Mouse (Mus musculus) embryonic facial prominence, embryonic 14.5 days (tissue): ENCODE results near the gene Fthl17f. TPM values are rescaled to one million over a fixed set of nuclear protein-coding genes. Genes with fewer than 3 reads are reported as not detected.
"Not testable (repeated sequence)": the region's sequence is repeated elsewhere in the genome, so short reads cannot be mapped to it uniquely, and the experiment has no call there.

Source experiments
- ATAC-seq: fragments of 200-750 bp; cut with Nextera tagmentation; 2 replicates; pipeline ENCODE4 v1.8.0; 2017; ENCODE audit warnings: low read depth, moderate number of reproducible peaks, moderate TSS enrichment
- DNase-seq: peaks from one replicate; pipeline ENCODE4 v3.0.0-alpha.2; 2015; ENCODE audit warnings: low spot score
- H3K27ac ChIP-seq: fragments of 300-500 bp; sonication (generic); replicated peaks from 2 replicates; pipeline ENCODE4 v1.5.1; 2014; ENCODE audit warnings: low read depth, mild to moderate bottlenecking, low read length, moderate library complexity
- H3K27me3 ChIP-seq: fragments of 300-500 bp; sonication (generic); replicated peaks from 2 replicates; pipeline ENCODE4 v1.6.1; 2014; ENCODE audit warnings: low read length; ENCODE audit not compliant: control insufficient read depth, insufficient read depth
- H3K36me3 ChIP-seq: fragments of 300-500 bp; sonication (generic); 2 replicates; pipeline ENCODE4 v1.6.1; 2014; ENCODE audit warnings: low read length, mixed read lengths; ENCODE audit not compliant: control insufficient read depth, insufficient read depth
- H3K4me1 ChIP-seq: fragments of 300-500 bp; sonication (generic); 2 replicates; pipeline ENCODE4 v1.6.1; 2014; ENCODE audit warnings: antibody characterized with exemption, low read length; ENCODE audit not compliant: control insufficient read depth, insufficient read depth
- H3K4me2 ChIP-seq: fragments of 300-500 bp; sonication (generic); 2 replicates; pipeline ENCODE4 v1.6.1; 2014; ENCODE audit warnings: low read depth, mild to moderate bottlenecking, low read length, moderate library complexity, mixed read lengths
- H3K4me3 ChIP-seq: fragments of 300-500 bp; sonication (generic); 2 replicates; pipeline ENCODE4 v1.5.1; 2014; ENCODE audit warnings: low read depth, mild to moderate bottlenecking, low read length
- H3K9ac ChIP-seq: fragments of 300-500 bp; sonication (generic); 2 replicates; pipeline ENCODE4 v1.6.1; 2014; ENCODE audit warnings: low read depth, mild to moderate bottlenecking, low read length, moderate library complexity, mixed read lengths
- H3K9me3 ChIP-seq: fragments of 300-500 bp; sonication (generic); 2 replicates; pipeline ENCODE4 v1.6.1; 2016; ENCODE audit warnings: low read length; ENCODE audit not compliant: control insufficient read depth
- WGBS: fragments of 180-500 bp; shearing (Covaris S2); extraction: QIAGEN DNeasy Blood & Tissue Kit; methylation state at CpG from one replicate; pipeline ENCODE4 v1.1.7; 2014; 5-methylcytosine and 5-hydroxymethylcytosine counted together
- polyA plus RNA-seq: library from polyadenylated mRNA; unstranded; fragments of >200 nt; fragmentation: Nextera tagmentation; extraction: Ambion mirVana; gene quantifications from 2 replicates; pipeline ENCODE4 v1.2.1, GENCODE M21; 2014

Gene Fthl17f
- polyA plus RNA-seq: not detected in 2 replicates

- not testable (repeated sequence) for ATAC-seq, H3K9me3 ChIP-seq, H3K4me3 ChIP-seq, H3K36me3 ChIP-seq, H3K27ac ChIP-seq, H3K9ac ChIP-seq, H3K4me1 ChIP-seq, H3K4me2 ChIP-seq, H3K27me3 ChIP-seq, DNase-seq
- WGBS: 92% methylated on average over 11 of the region's 11 CpGs
These were observed at the start of gene Fthl17f for GRCm38 (mm10) chrX:9062715-9063114. Fthl17f (plus strand) TSS chrX:9063015.

- Histone ChIP-seq H3K9ac (no peak overlapping the region), H3K4me2 (no peak overlapping the region), H3K9me3 (no peaks in the 10 kb centered on the region), H3K4me3 (no peak overlapping the region), H3K36me3 (no peaks in the 10 kb centered on the region), H3K27me3 (no peaks in the 10 kb centered on the region), H3K4me1 (no peaks in the 10 kb centered on the region), H3K27ac (no peak overlapping the region)
- ATAC-seq (no peak), DNase-seq (no peak)
- 48% methylated on average over 1 of the region's 1 CpGs for WGBS
These were observed 46.7 kb upstream of the Fthl17f start for GRCm38 (mm10) chrX:9016079-9016478.

- H3K9ac ChIP-seq: no peak overlapping the region
- 50% methylated on average over 10 of the region's 10 CpGs for WGBS
- no peak overlapping the region for H3K4me2 ChIP-seq
- DNase-seq (no peak), ATAC-seq (no peak)
- no peaks in the 10 kb centered on the region for H3K9me3 ChIP-seq
- no peaks in the 10 kb centered on the region for H3K36me3 ChIP-seq
- no peaks in the 10 kb centered on the region for H3K27me3 ChIP-seq
- H3K27ac ChIP-seq: no peak overlapping the region
- H3K4me1 ChIP-seq: no peaks in the 10 kb centered on the region
- no peak overlapping the region for H3K4me3 ChIP-seq
These were observed 43.3 kb upstream of the Fthl17f start for GRCm38 (mm10) chrX:9019481-9019880.

GRCm38 (mm10) chrX:9033193-9033592 lies 29.6 kb upstream of the Fthl17f start, which contains the start of gene Fthl17e:
Fthl17e (plus strand) TSS chrX:9033493.
- not testable (repeated sequence) for ATAC-seq, H3K4me2 ChIP-seq, H3K4me3 ChIP-seq, H3K4me1 ChIP-seq, H3K27me3 ChIP-seq, H3K36me3 ChIP-seq, H3K9ac ChIP-seq, H3K9me3 ChIP-seq, DNase-seq, H3K27ac ChIP-seq
- WGBS: no CpG with 5 or more reads among the region's 10 CpGs

GRCm38 (mm10) chrX:9041611-9042010 lies 21.2 kb upstream of the Fthl17f start:
- H3K36me3 ChIP-seq, H3K27ac ChIP-seq, DNase-seq: not testable (repeated sequence)

GRCm38 (mm10) chrX:9060952-9061351 lies 1.9 kb upstream of the Fthl17f start:
- H3K4me1 ChIP-seq, H3K36me3 ChIP-seq, H3K27ac ChIP-seq, ATAC-seq, H3K4me2 ChIP-seq, H3K27me3 ChIP-seq, H3K4me3 ChIP-seq, H3K9ac ChIP-seq, DNase-seq, H3K9me3 ChIP-seq: not testable (repeated sequence)
- WGBS: 13% methylated on average over 6 of the region's 9 CpGs

More at GRCm38 (mm10) chrX:9041611-9042010, 21.2 kb upstream of the Fthl17f start:
- H3K4me2 ChIP-seq, H3K4me1 ChIP-seq, H3K9me3 ChIP-seq, H3K4me3 ChIP-seq, H3K9ac ChIP-seq, H3K27me3 ChIP-seq, ATAC-seq: not testable (repeated sequence)
- WGBS: 54% methylated on average over 3 of the region's 4 CpGs

- ATAC-seq: no peak
- no peaks in the 10 kb centered on the region for H3K27me3 ChIP-seq
- no peaks in the 10 kb centered on the region for H3K36me3 ChIP-seq
- H3K9me3 ChIP-seq: 0 out of 2 replicates have a peak, but pooled peaks cover 4% of the 10 kb centered on the region
- no peak overlapping the region for H3K9ac ChIP-seq
- H3K4me2 ChIP-seq: no peak overlapping the region
- no peak for DNase-seq
- H3K27ac ChIP-seq: no peak overlapping the region
- H3K4me3 ChIP-seq: no peak overlapping the region
- H3K4me1 ChIP-seq: no peaks in the 10 kb centered on the region
- WGBS: 89% methylated on average over 4 of the region's 4 CpGs
These were observed 714 bp upstream of the Fthl17f start for GRCm38 (mm10) chrX:9062101-9062500.

- H3K4me2 ChIP-seq, H3K4me3 ChIP-seq, DNase-seq, H3K9me3 ChIP-seq, H3K36me3 ChIP-seq, H3K9ac ChIP-seq, H3K27ac ChIP-seq, H3K27me3 ChIP-seq, H3K4me1 ChIP-seq: not testable (repeated sequence)
- peak; percentile 15; the same call in 1 of the 2 replicates for ATAC-seq
- 14% methylated on average over 6 of the region's 10 CpGs for WGBS
These were observed 14.9 kb downstream of the Fthl17f start for GRCm38 (mm10) chrX:9077699-9078098.

- H3K27me3 ChIP-seq, H3K9ac ChIP-seq, H3K4me3 ChIP-seq, H3K9me3 ChIP-seq, H3K36me3 ChIP-seq, ATAC-seq, H3K27ac ChIP-seq, H3K4me2 ChIP-seq, H3K4me1 ChIP-seq, DNase-seq: not testable (repeated sequence)
These were observed 32.3 kb downstream of the Fthl17f start for GRCm38 (mm10) chrX:9095066-9095465.
